Mouse (Mus musculus): ENCODE measurements around the gene Nkx2-1. TPM values are rescaled to one million over a fixed set of nuclear protein-coding genes. Genes with fewer than 3 reads are reported as not detected.

Nkx2-1 gene
- polyA plus RNA-seq, 1 experiment = 0.61 TPM

- no peak overlapping the region for H3K27ac ChIP-seq (ENCODE audit: insufficient read depth, low read length)
- H3K4me3 ChIP-seq (ENCODE audit: insufficient read depth, low read length) = no peak overlapping the region
- TF ChIP-seq CTCF (IDR thresholded peaks at IDR 0.05; ENCODE audit: extremely low read depth, insufficient read depth, low read length) (no peak), POLR2A (IDR thresholded peaks at IDR 0.05; ENCODE audit: extremely low read depth, insufficient read depth, low read length) (no peak)
- H3K4me1 ChIP-seq (ENCODE audit: control insufficient read depth, insufficient read depth, low read length) = no peaks in the 10 kb centered on the region
Observed at GRCm38 (mm10) chr12:56524201-56524600, 12.5 kb downstream of the Nkx2-1 start.

- TF ChIP-seq CTCF (IDR thresholded peaks at IDR 0.05; ENCODE audit: extremely low read depth, insufficient read depth, low read length) = no peak
- TF ChIP-seq POLR2A (IDR thresholded peaks at IDR 0.05; ENCODE audit: extremely low read depth, insufficient read depth, low read length) = no peak
- Histone ChIP-seq H3K4me1 (ENCODE audit: control insufficient read depth, insufficient read depth, low read length) (no peaks in the 10 kb centered on the region), H3K27ac (ENCODE audit: insufficient read depth, low read length) (no peak overlapping the region), H3K4me3 (ENCODE audit: insufficient read depth, low read length) (no peak overlapping the region)
Observed at GRCm38 (mm10) chr12:56522191-56522590, 14.5 kb downstream of the Nkx2-1 start.

- Histone ChIP-seq H3K27ac (ENCODE audit: insufficient read depth, low read length) (no peak overlapping the region), H3K4me1 (ENCODE audit: control insufficient read depth, insufficient read depth, low read length) (no peaks in the 10 kb centered on the region), H3K4me3 (ENCODE audit: insufficient read depth, low read length) (no peak overlapping the region)
- TF ChIP-seq CTCF (IDR thresholded peaks at IDR 0.05; ENCODE audit: extremely low read depth, insufficient read depth, low read length) (no peak), POLR2A (IDR thresholded peaks at IDR 0.05; ENCODE audit: extremely low read depth, insufficient read depth, low read length) (no peak)
Observed at GRCm38 (mm10) chr12:56521106-56521840, 15.4 kb downstream of the Nkx2-1 start.

GRCm38 (mm10) chr12:56520396-56521105 lies 16.2 kb downstream of the Nkx2-1 start:
- H3K4me1 ChIP-seq (ENCODE audit: control insufficient read depth, insufficient read depth, low read length) = no peaks in the 10 kb centered on the region
- TF ChIP-seq POLR2A (IDR thresholded peaks at IDR 0.05; ENCODE audit: extremely low read depth, insufficient read depth, low read length) (no peak), CTCF (IDR thresholded peaks at IDR 0.05; ENCODE audit: extremely low read depth, insufficient read depth, low read length) (no peak)
- no peak overlapping the region for H3K27ac ChIP-seq (ENCODE audit: insufficient read depth, low read length)
- no peak overlapping the region for H3K4me3 ChIP-seq (ENCODE audit: insufficient read depth, low read length)

GRCm38 (mm10) chr12:56519738-56520191 lies 16.9 kb downstream of the Nkx2-1 start:
- H3K27ac ChIP-seq (ENCODE audit: insufficient read depth, low read length) = no peak overlapping the region
- TF ChIP-seq CTCF (IDR thresholded peaks at IDR 0.05; ENCODE audit: extremely low read depth, insufficient read depth, low read length) (no peak), POLR2A (IDR thresholded peaks at IDR 0.05; ENCODE audit: extremely low read depth, insufficient read depth, low read length) (no peak)
- no peak overlapping the region for H3K4me3 ChIP-seq (ENCODE audit: insufficient read depth, low read length)
- no peaks in the 10 kb centered on the region for H3K4me1 ChIP-seq (ENCODE audit: control insufficient read depth, insufficient read depth, low read length)

- no peaks in the 10 kb centered on the region for H3K4me1 ChIP-seq (ENCODE audit: control insufficient read depth, insufficient read depth, low read length)
- TF ChIP-seq CTCF (IDR thresholded peaks at IDR 0.05; ENCODE audit: extremely low read depth, insufficient read depth, low read length) = no peak
- no peak for TF ChIP-seq POLR2A (IDR thresholded peaks at IDR 0.05; ENCODE audit: extremely low read depth, insufficient read depth, low read length)
- H3K27ac ChIP-seq (ENCODE audit: insufficient read depth, low read length) = no peak overlapping the region
- H3K4me3 ChIP-seq (ENCODE audit: insufficient read depth, low read length) = no peak overlapping the region
Observed at GRCm38 (mm10) chr12:56519071-56519737, 17.5 kb downstream of the Nkx2-1 start.

- Histone ChIP-seq H3K4me3 (ENCODE audit: insufficient read depth, low read length) (no peak overlapping the region), H3K27ac (ENCODE audit: insufficient read depth, low read length) (no peak overlapping the region), H3K4me1 (ENCODE audit: control insufficient read depth, insufficient read depth, low read length) (no peaks in the 10 kb centered on the region)
- TF ChIP-seq CTCF (IDR thresholded peaks at IDR 0.05; ENCODE audit: extremely low read depth, insufficient read depth, low read length) = no peak
- no peak for TF ChIP-seq POLR2A (IDR thresholded peaks at IDR 0.05; ENCODE audit: extremely low read depth, insufficient read depth, low read length)
Observed at GRCm38 (mm10) chr12:56518221-56518620, 18.5 kb downstream of the Nkx2-1 start.

GRCm38 (mm10) chr12:56514831-56515230 lies 21.9 kb downstream of the Nkx2-1 start:
- Histone ChIP-seq H3K4me3 (ENCODE audit: insufficient read depth, low read length) (no peak overlapping the region), H3K27ac (ENCODE audit: insufficient read depth, low read length) (no peak overlapping the region), H3K4me1 (ENCODE audit: control insufficient read depth, insufficient read depth, low read length) (no peaks in the 10 kb centered on the region)
- TF ChIP-seq POLR2A (IDR thresholded peaks at IDR 0.05; ENCODE audit: extremely low read depth, insufficient read depth, low read length) = no peak
- no peak for TF ChIP-seq CTCF (IDR thresholded peaks at IDR 0.05; ENCODE audit: extremely low read depth, insufficient read depth, low read length)

- Histone ChIP-seq H3K27ac (ENCODE audit: insufficient read depth, low read length) (no peak overlapping the region), H3K4me3 (ENCODE audit: insufficient read depth, low read length) (no peak overlapping the region), H3K4me1 (ENCODE audit: control insufficient read depth, insufficient read depth, low read length) (no peaks in the 10 kb centered on the region)
- no peak for TF ChIP-seq CTCF (IDR thresholded peaks at IDR 0.05; ENCODE audit: extremely low read depth, insufficient read depth, low read length)
- no peak for TF ChIP-seq POLR2A (IDR thresholded peaks at IDR 0.05; ENCODE audit: extremely low read depth, insufficient read depth, low read length)
Observed at GRCm38 (mm10) chr12:56508413-56508812, 28.3 kb downstream of the Nkx2-1 start.

Measured in cortical plate, adult 2 months (tissue).